Mouse (Mus musculus) MEL (cell line): ENCODE data around the gene Kdm6b. TPM values are rescaled to one million over a fixed set of nuclear protein-coding genes. Genes with fewer than 3 reads are reported as not detected.

Source experiments
- DNase-seq: peaks from one replicate; pipeline ENCODE4 v3.0.0; 2011; ENCODE audit warnings: low read depth, low spot score
- H3K27ac ChIP-seq: 2 replicates; pipeline ENCODE4 v1.5.1; 2012; ENCODE audit warnings: low read depth, mild to moderate bottlenecking, control low read depth, low read length, moderate library complexity; ENCODE audit not compliant: control insufficient read depth
- H3K27me3 ChIP-seq, 2 experiments: fragments of 150-350 bp in 1 of 2; sonication (generic) in 1 of 2; 2 replicates each; pipeline ENCODE4 v1.6.1; 2012; ENCODE audit warnings: low read length in 2 of 2, mild to moderate bottlenecking in 2 of 2, improper control_type of control experiment in 1 of 2, moderate library complexity in 1 of 2; ENCODE audit not compliant: insufficient read depth in 2 of 2, control insufficient read depth in 1 of 2
- H3K36me3 ChIP-seq, 2 experiments: 2 replicates each; pipeline ENCODE4 v1.6.1; 2012 to 2014; ENCODE audit warnings: low read length in 2 of 2, improper control_type of control experiment in 1 of 2, inconsistent platforms in 1 of 2, mild to moderate bottlenecking in 1 of 2; ENCODE audit not compliant: insufficient read depth in 2 of 2, control insufficient read depth in 1 of 2
- H3K4me1 ChIP-seq, 2 experiments: fragments of 150-350 bp in 1 of 2; sonication (generic) in 1 of 2; 2 replicates each; pipeline ENCODE4 v1.6.1; 2012; ENCODE audit warnings: low read length in 2 of 2, improper control_type of control experiment in 1 of 2, mild to moderate bottlenecking in 1 of 2; ENCODE audit not compliant: insufficient read depth in 2 of 2, control insufficient read depth in 1 of 2
- H3K4me3 ChIP-seq, 2 experiments: fragments of 150-350 bp in 1 of 2; sonication (generic) in 1 of 2; 2 replicates each; pipeline ENCODE4 v1.5.1; 2012; ENCODE audit warnings: low read depth in 2 of 2, low read length in 2 of 2, mild to moderate bottlenecking in 2 of 2, moderate library complexity in 2 of 2, control low read depth in 1 of 2, improper control_type of control experiment in 1 of 2; ENCODE audit not compliant: control insufficient read depth in 1 of 2, insufficient read depth in 1 of 2
- H3K79me2 ChIP-seq: 2 replicates; pipeline ENCODE4 v1.6.1; 2012; ENCODE audit warnings: mild to moderate bottlenecking, low read length, moderate library complexity; ENCODE audit not compliant: control insufficient read depth, poor library complexity, insufficient read depth
- H3K9ac ChIP-seq: 2 replicates; pipeline ENCODE4 v1.6.1; 2012; ENCODE audit warnings: low read depth, mild to moderate bottlenecking, control low read depth, low read length, moderate library complexity; ENCODE audit not compliant: control insufficient read depth, poor library complexity, severe bottlenecking
- H3K9me3 ChIP-seq: fragments of 150-350 bp; sonication (generic); replicated peaks from 2 replicates; pipeline ENCODE4 v1.6.1; 2012; ENCODE audit warnings: mild to moderate bottlenecking, low read length, improper control_type of control experiment, moderate library complexity; ENCODE audit not compliant: insufficient read depth
- BHLHE40 ChIP-seq: IDR thresholded peaks from 2 replicates; pipeline ENCODE4 v1.6.1; 2012; ENCODE audit warnings: low read depth, mild to moderate bottlenecking, inconsistent platforms, low read length, improper control_type of control experiment, borderline replicate concordance
- CHD2 ChIP-seq: IDR thresholded peaks from 2 replicates; pipeline ENCODE4 v1.6.1; 2011; ENCODE audit warnings: low read length, improper control_type of control experiment
- CTCF ChIP-seq, 3 experiments: IDR thresholded peaks in 2 of 3; conservative IDR thresholded peaks in 1 of 3; 2 replicates each; pipeline ENCODE4 v1.5.1; 2011 to 2012; ENCODE audit warnings: low read length in 3 of 3, low read depth in 2 of 3, mild to moderate bottlenecking in 2 of 3, improper control_type of control experiment in 1 of 3, inconsistent platforms in 1 of 3, mixed read lengths in 1 of 3, moderate library complexity in 1 of 3; ENCODE audit not compliant: control insufficient read depth in 1 of 3, insufficient read depth in 1 of 3, poor library complexity in 1 of 3, severe bottlenecking in 1 of 3
- E2F4 ChIP-seq: IDR thresholded peaks from 2 replicates; pipeline ENCODE4 v1.6.1; 2011; ENCODE audit warnings: low read depth, low read length, improper control_type of control experiment, borderline replicate concordance
- ELF1 ChIP-seq: IDR thresholded peaks from 2 replicates; pipeline ENCODE4 v1.6.1; 2014; ENCODE audit warnings: low read depth, mild to moderate bottlenecking, inconsistent platforms, low read length, improper control_type of control experiment, moderate library complexity
- EP300 ChIP-seq, 2 experiments: IDR thresholded peaks; 2 replicates each; pipeline ENCODE4 v1.6.1; 2011; ENCODE audit warnings: improper control_type of control experiment in 2 of 2, low read length in 2 of 2, low read depth in 1 of 2, mild to moderate bottlenecking in 1 of 2
- GABPA ChIP-seq: IDR thresholded peaks from 2 replicates; pipeline ENCODE4 v1.6.1; 2012; ENCODE audit warnings: low read depth, mild to moderate bottlenecking, inconsistent platforms, low read length, improper control_type of control experiment, moderate library complexity
- GATA1 ChIP-seq: IDR thresholded peaks from 2 replicates; pipeline ENCODE4 v1.6.1; 2011; ENCODE audit warnings: low read depth, low read length, improper control_type of control experiment
- HCFC1 ChIP-seq: IDR thresholded peaks from 2 replicates; pipeline ENCODE4 v1.6.1; 2012; ENCODE audit warnings: low read depth, mild to moderate bottlenecking, inconsistent platforms, low read length, improper control_type of control experiment, moderate library complexity
- KAT2A ChIP-seq: conservative IDR thresholded peaks from 2 replicates; pipeline ENCODE4 v1.6.1; 2012; ENCODE audit warnings: low read depth, low read length, improper control_type of control experiment, inconsistent platforms
- MAFK ChIP-seq: IDR thresholded peaks from 2 replicates; pipeline ENCODE4 v1.6.1; 2011; ENCODE audit warnings: low read depth, mild to moderate bottlenecking, low read length, improper control_type of control experiment, borderline replicate concordance
- MAX ChIP-seq: IDR thresholded peaks from 2 replicates; pipeline ENCODE4 v1.6.1; 2011; ENCODE audit warnings: low read length, improper control_type of control experiment
- MXI1 ChIP-seq: IDR thresholded peaks from 2 replicates; pipeline ENCODE4 v1.6.1; 2011; ENCODE audit warnings: mild to moderate bottlenecking, low read depth, low read length, improper control_type of control experiment
- MYB ChIP-seq: IDR thresholded peaks from 2 replicates; pipeline ENCODE4 v1.6.1; 2011; ENCODE audit warnings: mild to moderate bottlenecking, low read depth, low read length, improper control_type of control experiment
- MYC ChIP-seq: IDR thresholded peaks from 2 replicates; pipeline ENCODE4 v1.6.1; 2011; ENCODE audit warnings: low read depth, mild to moderate bottlenecking, low read length, improper control_type of control experiment, moderate library complexity
- NELFE ChIP-seq: IDR thresholded peaks from 2 replicates; pipeline ENCODE4 v1.6.1; 2011; ENCODE audit warnings: low read depth, low read length, improper control_type of control experiment
- NRF1 ChIP-seq: IDR thresholded peaks from 2 replicates; pipeline ENCODE4 v1.6.1; 2014; ENCODE audit warnings: low read depth, mild to moderate bottlenecking, inconsistent platforms, low read length, improper control_type of control experiment, moderate library complexity; ENCODE audit not compliant: poor library complexity, insufficient read depth, severe bottlenecking
- POLR2A ChIP-seq, 2 experiments: IDR thresholded peaks; 2 replicates each; pipeline ENCODE4 v1.6.1; 2011 to 2012; ENCODE audit warnings: low read length in 2 of 2, mild to moderate bottlenecking in 2 of 2, control low read depth in 1 of 2, improper control_type of control experiment in 1 of 2, low read depth in 1 of 2, moderate library complexity in 1 of 2; ENCODE audit not compliant: control insufficient read depth in 1 of 2, insufficient read depth in 1 of 2, poor library complexity in 1 of 2
- POLR2AphosphoS2 ChIP-seq: IDR thresholded peaks from 2 replicates; pipeline ENCODE4 v1.6.1; 2011; ENCODE audit warnings: low read length, improper control_type of control experiment
- POLR2AphosphoS5 ChIP-seq: IDR thresholded peaks from 2 replicates; pipeline ENCODE4 v1.6.1; 2012; ENCODE audit warnings: low read depth, borderline replicate concordance, mild to moderate bottlenecking, inconsistent platforms, low read length, moderate library complexity, mixed read lengths
- RAD21 ChIP-seq: IDR thresholded peaks from 2 replicates; pipeline ENCODE4 v1.6.1; 2011; ENCODE audit warnings: mild to moderate bottlenecking, low read depth, low read length, improper control_type of control experiment
- RCOR1 ChIP-seq: IDR thresholded peaks from 2 replicates; pipeline ENCODE4 v1.6.1; 2012; ENCODE audit warnings: low read depth, mild to moderate bottlenecking, inconsistent platforms, low read length, improper control_type of control experiment
- SIN3A ChIP-seq: IDR thresholded peaks from 2 replicates; pipeline ENCODE4 v1.6.1; 2012; ENCODE audit warnings: low read length, improper control_type of control experiment, inconsistent platforms
- SMC3 ChIP-seq: IDR thresholded peaks from 2 replicates; pipeline ENCODE4 v1.6.1; 2011; ENCODE audit warnings: low read depth, low read length, improper control_type of control experiment
- TAL1 ChIP-seq: IDR thresholded peaks from 2 replicates; pipeline ENCODE4 v1.6.1; 2012; ENCODE audit warnings: mild to moderate bottlenecking, inconsistent platforms, low read length, moderate library complexity, mixed read lengths
- TBP ChIP-seq: IDR thresholded peaks from 2 replicates; pipeline ENCODE4 v1.8.0; 2011; ENCODE audit warnings: low read depth, low read length, improper control_type of control experiment
- TCF12 ChIP-seq: IDR thresholded peaks from 2 replicates; pipeline ENCODE4 v1.6.1; 2014; ENCODE audit warnings: low read depth, mild to moderate bottlenecking, inconsistent platforms, low read length, improper control_type of control experiment, moderate library complexity
- UBTF ChIP-seq: IDR thresholded peaks from 2 replicates; pipeline ENCODE4 v1.6.1; 2012; ENCODE audit warnings: low read depth, mild to moderate bottlenecking, inconsistent platforms, low read length, improper control_type of control experiment, moderate library complexity, borderline replicate concordance; ENCODE audit not compliant: insufficient read depth
- USF1 ChIP-seq: IDR thresholded peaks from 2 replicates; pipeline ENCODE4 v1.6.1; 2014; ENCODE audit warnings: low read depth, mild to moderate bottlenecking, inconsistent platforms, low read length, improper control_type of control experiment, moderate library complexity
- USF2 ChIP-seq, 2 experiments: IDR thresholded peaks; 2 replicates each; pipeline ENCODE4 v1.6.1; 2011 to 2012; ENCODE audit warnings: improper control_type of control experiment in 2 of 2, low read length in 2 of 2, borderline replicate concordance in 1 of 2, inconsistent platforms in 1 of 2, low read depth in 1 of 2, mild to moderate bottlenecking in 1 of 2; ENCODE audit not compliant: insufficient read depth in 1 of 2
- ZC3H11A ChIP-seq: IDR thresholded peaks from 2 replicates; pipeline ENCODE4 v1.6.1; 2012; ENCODE audit warnings: low read depth, mild to moderate bottlenecking, inconsistent platforms, low read length, improper control_type of control experiment
- ZMIZ1 ChIP-seq: IDR thresholded peaks from 2 replicates; pipeline ENCODE4 v1.6.1; 2012; ENCODE audit warnings: low read depth, mild to moderate bottlenecking, inconsistent platforms, low read length, improper control_type of control experiment, moderate library complexity
- ZNF384 ChIP-seq: IDR thresholded peaks from 2 replicates; pipeline ENCODE4 v1.6.1; 2012; ENCODE audit warnings: low read depth, mild to moderate bottlenecking, inconsistent platforms, low read length, improper control_type of control experiment
- polyA plus RNA-seq, 2 experiments: library from polyadenylated mRNA; stranded (reverse) in 1 of 2; unstranded in 1 of 2; fragments of >175 nt in 1 of 2; fragments of >200 nt in 1 of 2; gene quantifications; 2 replicates each; pipeline versions ENCODE4 v1.2.1 to v1.2.4; 2012; ENCODE audit warnings: low replicate concordance in 2 of 2, low read depth in 1 of 2; ENCODE audit not compliant: insufficient read length in 2 of 2, insufficient read depth in 1 of 2, missing spikeins in 1 of 2
- total RNA-seq: library from RNA; depleted of rRNA; stranded (reverse); fragments of 300-350 nt; gene quantifications from 2 replicates; pipeline ENCODE4 v1.2.3, GENCODE M21; 2012

The Kdm6b gene
- total and polyA plus RNA-seq, 3 experiments, result 5.8 to 43.4 (median 25.0) TPM

DNA sequence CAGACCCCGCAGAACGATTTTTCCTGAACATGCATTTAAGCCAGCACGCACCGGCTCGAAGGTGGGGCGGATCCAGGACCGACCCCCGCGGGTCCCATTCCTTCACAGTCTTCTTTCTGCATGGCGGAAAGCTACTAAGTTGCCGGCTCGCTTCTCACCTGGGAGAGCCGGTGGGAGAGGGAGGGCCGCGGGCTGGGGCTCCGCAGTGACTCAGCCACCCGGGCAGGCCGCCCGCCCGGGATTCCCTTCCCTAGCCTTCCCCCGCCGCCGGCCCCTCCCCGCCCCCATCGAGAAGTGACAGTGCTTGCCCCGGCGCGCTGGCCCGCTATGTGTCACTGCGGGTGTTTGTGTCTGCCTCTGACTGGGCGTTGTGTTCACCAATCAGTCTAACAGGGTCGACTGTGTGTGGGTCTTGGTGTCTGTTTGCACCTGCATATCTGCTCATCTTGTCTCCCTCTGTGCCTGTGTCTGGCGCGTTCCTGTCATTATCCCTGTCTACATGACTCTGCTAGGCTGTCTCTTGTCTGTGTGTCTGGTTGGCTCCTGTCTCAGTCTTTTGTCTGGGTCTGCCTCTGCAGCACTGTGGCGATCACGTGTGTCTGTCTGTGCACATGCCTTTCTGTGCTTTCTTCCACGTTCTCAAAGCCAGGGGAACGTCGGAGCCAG, 1.8 kb downstream of the Kdm6b start (continued):
- peak in 1 of 2 experiments; percentile 44; a peak in 3 of 4 replicates for TF ChIP-seq EP300 (IDR thresholded peaks at IDR 0.05; ENCODE audit: low read depth in 1 of 2, low read length in 2 of 2)
- TF ChIP-seq MYB, result no peak
- no peak for TF ChIP-seq RAD21
- TF ChIP-seq E2F4, result no peak
- no peak; the same call in 1 of the 2 replicates for TF ChIP-seq NELFE
- TF ChIP-seq MAFK, result no peak
- TF ChIP-seq HCFC1, result no peak; the same call in 1 of the 2 replicates
- no peak for TF ChIP-seq POLR2AphosphoS2
- TF ChIP-seq CHD2, result peak; percentile 26; the same call in 1 of the 2 replicates
- peak; percentile 33; the same call in 1 of the 2 replicates for TF ChIP-seq BHLHE40
- no peak for TF ChIP-seq USF2 (IDR thresholded peaks at IDR 0.05; ENCODE audit: borderline replicate concordance in 1 of 2, insufficient read depth in 1 of 2, low read depth in 1 of 2, low read length in 2 of 2)
- TF ChIP-seq GABPA, result no peak
- no peak for TF ChIP-seq ZMIZ1
- TF ChIP-seq KAT2A, result no peak; the same call in 1 of the 2 replicates
- no peak for TF ChIP-seq ZNF384
- TF ChIP-seq SIN3A, result peak; percentile 89
- 0 out of 2 replicates have a peak, but pooled peaks have one; percentile 38 for TF ChIP-seq RCOR1
- peak; percentile 93 for TF ChIP-seq MXI1
- TF ChIP-seq ZC3H11A, result no peak
- peak; percentile 26; the same call in 1 of the 2 replicates for TF ChIP-seq TAL1
- peak; percentile 53 for TF ChIP-seq GATA1
- 0 out of 2 replicates have a peak, but pooled peaks have one; percentile 3 for TF ChIP-seq SMC3
- TF ChIP-seq MYC, result peak; percentile 69; the same call in 1 of the 2 replicates
- TF ChIP-seq TBP, result peak; percentile 83

- peaks cover 17 to 38% of the 10 kb centered on the region in 2 experiments for H3K4me1 ChIP-seq
- DNase-seq, result peak; percentile 99
- TF ChIP-seq CTCF (IDR thresholded peaks at IDR 0.05 in 2 of 3, conservative IDR thresholded peaks at IDR 0.05 in 1 of 3; ENCODE audit: control insufficient read depth in 1 of 3, insufficient read depth in 1 of 3, low read depth in 2 of 3, low read length in 3 of 3, poor library complexity in 1 of 3, severe bottlenecking in 1 of 3) (no peak), TBP (peak; percentile 91), UBTF (no peak), USF1 (no peak), ZC3H11A (no peak), POLR2A (IDR thresholded peaks at IDR 0.05; ENCODE audit: control insufficient read depth in 1 of 2, insufficient read depth in 1 of 2, low read depth in 1 of 2, low read length in 2 of 2, poor library complexity in 1 of 2) (peak; percentile 63 to 79; a peak in 3 of 4 replicates), POLR2AphosphoS5 (no peak), BHLHE40 (no peak), RAD21 (no peak), GABPA (no peak), MAX (no peak; the same call in 1 of the 2 replicates), HCFC1 (peak; percentile 80), SIN3A (peak; percentile 92), MAFK (no peak), TAL1 (no peak), ZNF384 (no peak), NRF1 (no peak), ELF1 (peak; percentile 48), TCF12 (no peak)
Observed at GRCm38 (mm10) chr11:69411073-69411535, 2.4 kb downstream of the Kdm6b start.

More at GRCm38 (mm10) chr11:69411073-69411535, 2.4 kb downstream of the Kdm6b start:
- H3K27ac ChIP-seq, result peak overlapping the region; percentile 91
- peak overlapping the region; percentile 87 for H3K9ac ChIP-seq
- peaks cover 68% of the 10 kb centered on the region for H3K79me2 ChIP-seq
- no peaks in the 10 kb centered on the region for H3K9me3 ChIP-seq
- peak overlapping the region; percentile 62 to 79 for H3K4me3 ChIP-seq
- H3K27me3 ChIP-seq, result no peaks in the 10 kb centered on the region
- peaks cover 0 to 29% of the 10 kb centered on the region in 2 experiments; a peak in 3 of 4 replicates for H3K36me3 ChIP-seq
